In the genomic region with DNA sequence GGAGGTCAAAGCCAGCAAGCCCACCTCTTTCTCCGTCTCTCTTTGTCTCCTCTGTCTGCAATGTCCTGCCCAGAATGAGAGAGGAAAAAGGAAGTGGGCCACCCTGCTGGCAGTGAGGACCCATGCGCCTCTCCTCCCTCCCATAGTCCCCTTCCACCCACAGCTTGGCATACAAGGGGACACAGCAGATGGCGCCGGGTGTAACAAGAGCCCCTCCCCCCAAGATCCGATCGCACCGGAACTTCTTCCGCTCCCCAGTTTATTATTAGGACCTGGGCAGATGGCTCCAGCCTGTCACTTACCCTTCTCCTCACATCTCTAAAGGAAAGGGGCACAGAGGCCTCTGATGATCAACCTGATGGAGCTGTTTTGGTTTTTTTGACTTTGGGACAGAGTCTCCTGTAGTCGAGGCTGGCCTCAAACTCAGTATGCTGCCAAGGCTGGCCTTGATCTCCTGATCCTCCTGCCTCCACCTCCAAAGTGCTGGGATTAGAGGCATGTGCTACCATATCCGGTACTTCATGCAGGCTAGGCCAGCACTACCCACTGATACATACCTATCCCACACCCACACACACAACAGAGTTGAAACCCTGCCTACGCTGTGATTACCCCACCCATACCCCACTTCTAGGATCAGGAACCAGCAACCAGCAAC, we compare ENCODE assay signal across 9 mouse cellular contexts. TPM values are rescaled to one million over a fixed set of nuclear protein-coding genes. Genes with fewer than 3 reads are reported as not detected.
A peak's percentile ranks its signal among the peaks of the same experiment; 100 is the strongest.
DNase-seq lines count a peak whose midpoint lies in the region; ATAC-seq lines count a peak whose summit lies in the region.
"Had no signal": no experiment of that assay in that cellular context is flagged by ENCODE, and none has a peak within 500 bp of the region (broad histone marks: within the 10 kb centered on the region; RNA-seq: fewer than 3 reads in every experiment).

No protein-coding gene starts in this region.

- peak; percentile 53; the same call in 1 of the 2 replicates for ATAC-seq in cerebellum, adult (ENCODE audit: insufficient number of reproducible peaks, low FRiP score, low TSS enrichment)

- DNase-seq in cerebellum, postnatal 4 days (ENCODE audit: low spot score in 2 of 2) = no peak
- DNase-seq in right cerebral cortex, adult 18-20 months = peak; percentile 17
- no peak for DNase-seq in right cerebral cortex, postnatal 4 days
- DNase-seq in cerebellum, adult 9-10 months = peak; percentile 88
- DNase-seq in layer of hippocampus, postnatal 25 days (ENCODE audit: extremely low spot score in 1 of 2, low spot score in 1 of 2) = peak; percentile 20 to 36
- no peak for DNase-seq in lung, postnatal 14 days
- DNase-seq in gastrocnemius, postnatal 4 days (ENCODE audit: low spot score in 2 of 2) = no peak
- DNase-seq: adrenal gland, adult 8-10 months had no signal

RNA-seq across cellular contexts. Expression of a gene that starts 10.2 kb away (rescaled TPM):
- total RNA-seq in layer of hippocampus, postnatal 25 days (2021) = under 1 TPM; 0.74 to 0.94 TPM
- under 1 TPM; 0.44 to 0.80 TPM for total RNA-seq in gastrocnemius, postnatal 4 days (2021)

RNA-seq across cellular contexts. Expression of a gene that starts 27.6 kb away (rescaled TPM):
- 100 to 1,000 TPM; 208 to 211 TPM for total RNA-seq in layer of hippocampus, postnatal 25 days (2021)
- 100 to 1,000 TPM; 134 to 152 TPM for total RNA-seq in gastrocnemius, postnatal 4 days (2021)

RNA-seq across cellular contexts. Expression of a gene that starts 29.7 kb away (rescaled TPM):
- total RNA-seq in layer of hippocampus, postnatal 25 days (2021) = under 1 TPM in 1 of 2 experiments, not detected in 1; 0.91 TPM
- total RNA-seq in gastrocnemius, postnatal 4 days (2021) = 100 to 1,000 TPM; 652 to 792 TPM
- total RNA-seq: adrenal gland, adult 8-10 months had no signal

Comparison
In these comparisons a context has a peak if more than half of its experiments do, and no peak if none do; other contexts are left out.
1. DNase-seq: peak in right cerebral cortex, adult 18-20 months (single experiment), cerebellum, adult 9-10 months (single experiment) and layer of hippocampus, postnatal 25 days (2 of 2); none in cerebellum, postnatal 4 days (0 of 2), right cerebral cortex, postnatal 4 days (single experiment), lung, postnatal 14 days (single experiment) and gastrocnemius, postnatal 4 days (0 of 2).
2. RNA of a gene that starts 29.7 kb away (total RNA-seq): 652 to 792 TPM in gastrocnemius, postnatal 4 days; 0.91 TPM in layer of hippocampus, postnatal 25 days; every median in the first group is over 100 times any median in the second.